Mouse (Mus musculus) monocyte, adult 5-6 weeks (primary cell): ENCODE results near the gene Kcnip1. TPM values are rescaled to one million over a fixed set of nuclear protein-coding genes. Genes with fewer than 3 reads are reported as not detected.

Experiments used
- ATAC-seq: fragments of 153-309, 156-312 bp; replicated peaks from 2 replicates; pipeline ENCODE4 v1.8.0; 2017; ENCODE audit warnings: mild to moderate bottlenecking; ENCODE audit not compliant: low TSS enrichment, insufficient number of reproducible peaks, severe bottlenecking, poor library complexity, low FRiP score
- total RNA-seq: library from RNA; stranded (forward); fragments of 200-1000, 200-491, 200-594 nt; gene quantifications from 3 replicates; pipeline ENCODE4 v1.2.3, GENCODE M21; 2017

The Kcnip1 gene
- total RNA-seq, 1 experiment from 2014 or later: not detected

DNA sequence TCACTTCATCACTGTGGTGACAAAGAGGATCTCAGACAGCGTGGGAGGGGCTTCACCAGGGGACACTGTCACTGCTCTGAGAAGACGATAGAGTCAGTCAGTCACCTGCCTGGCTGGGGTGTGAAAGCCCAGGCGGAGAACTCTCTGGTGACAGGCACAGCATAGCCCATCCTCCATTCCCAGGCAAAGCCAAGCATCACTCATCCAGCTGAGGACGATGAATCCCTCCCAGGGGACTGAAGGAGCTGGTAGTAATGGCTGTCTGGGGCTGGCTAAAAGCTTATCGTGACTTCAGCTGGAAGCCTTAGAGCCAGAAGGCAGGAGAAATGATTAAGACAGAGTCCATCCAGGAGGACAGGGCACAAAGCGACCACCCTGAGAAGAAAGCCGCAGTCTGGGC lies 182.8 kb downstream of the Kcnip1 start:
- ATAC-seq: no peak

DNA sequence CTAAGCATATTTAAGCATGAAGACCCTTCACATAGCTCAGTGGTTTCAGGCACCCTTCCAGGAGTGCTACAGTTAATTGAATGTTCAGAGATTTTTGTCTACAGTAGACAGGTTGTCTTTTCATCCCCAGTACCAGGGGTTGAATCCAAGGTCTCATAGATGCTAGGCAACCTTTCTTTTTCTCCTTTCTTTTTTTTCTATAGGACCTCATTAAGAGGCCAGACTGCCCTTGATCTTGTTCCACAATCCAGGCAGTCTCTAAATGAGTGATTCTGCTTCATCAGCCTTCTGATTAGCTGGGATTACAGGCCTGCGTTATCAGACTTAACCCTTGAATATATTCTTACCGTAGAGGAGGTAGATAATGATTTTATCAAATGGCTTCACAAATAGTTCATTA lies 189.9 kb downstream of the Kcnip1 start:
- no peak for ATAC-seq

DNA sequence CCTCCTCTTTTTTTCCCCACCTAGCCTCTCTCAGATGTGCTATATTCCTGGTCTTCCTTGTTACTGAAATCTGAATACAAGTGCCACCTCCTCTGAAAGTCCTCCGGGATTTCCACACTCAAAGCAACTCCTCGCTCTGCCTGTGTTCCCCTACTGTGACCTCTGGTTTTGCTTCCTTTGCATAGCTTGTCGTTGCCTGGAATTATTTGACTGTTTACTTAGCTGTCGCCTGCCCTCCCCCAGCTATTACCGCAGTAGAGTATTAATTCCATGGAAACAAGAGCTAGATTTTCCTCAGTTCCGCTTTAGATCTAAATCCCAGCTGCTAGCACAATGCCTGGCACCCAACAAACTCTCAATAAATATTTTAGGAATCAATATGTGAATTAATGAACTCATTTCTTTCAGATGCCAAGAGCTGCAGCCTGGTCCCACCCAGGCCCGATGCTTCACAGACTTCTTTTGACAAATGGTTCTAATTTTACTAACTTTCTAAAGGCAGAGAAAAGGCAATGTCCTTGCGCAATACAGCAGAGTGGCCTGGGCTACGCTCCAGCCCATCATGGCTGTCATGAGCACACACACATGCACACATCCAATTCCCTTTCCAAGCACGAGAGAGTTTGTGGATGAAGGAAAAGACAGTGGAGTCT lies 192.4 kb downstream of the Kcnip1 start:
- no peak for ATAC-seq

DNA sequence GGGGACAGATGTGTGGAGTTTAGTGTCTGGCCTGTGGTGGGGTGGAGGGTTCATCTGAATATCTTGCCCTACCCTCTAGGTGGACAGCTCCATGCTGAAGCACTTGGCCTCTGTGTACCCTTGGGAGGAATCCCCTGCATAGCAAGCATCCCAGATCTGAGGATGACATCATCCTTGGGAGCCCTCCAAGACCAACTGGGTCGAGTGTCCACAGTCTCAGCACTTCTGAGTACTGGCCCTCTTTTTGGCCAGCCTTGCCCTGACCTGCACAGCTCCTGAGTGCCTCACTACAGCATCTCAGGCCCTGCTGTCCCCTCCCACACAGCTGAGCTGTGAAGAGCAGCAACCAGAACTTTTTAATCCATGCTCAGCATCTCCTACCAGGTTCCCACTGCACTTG lies 193.0 kb downstream of the Kcnip1 start:
- ATAC-seq: no peak

DNA sequence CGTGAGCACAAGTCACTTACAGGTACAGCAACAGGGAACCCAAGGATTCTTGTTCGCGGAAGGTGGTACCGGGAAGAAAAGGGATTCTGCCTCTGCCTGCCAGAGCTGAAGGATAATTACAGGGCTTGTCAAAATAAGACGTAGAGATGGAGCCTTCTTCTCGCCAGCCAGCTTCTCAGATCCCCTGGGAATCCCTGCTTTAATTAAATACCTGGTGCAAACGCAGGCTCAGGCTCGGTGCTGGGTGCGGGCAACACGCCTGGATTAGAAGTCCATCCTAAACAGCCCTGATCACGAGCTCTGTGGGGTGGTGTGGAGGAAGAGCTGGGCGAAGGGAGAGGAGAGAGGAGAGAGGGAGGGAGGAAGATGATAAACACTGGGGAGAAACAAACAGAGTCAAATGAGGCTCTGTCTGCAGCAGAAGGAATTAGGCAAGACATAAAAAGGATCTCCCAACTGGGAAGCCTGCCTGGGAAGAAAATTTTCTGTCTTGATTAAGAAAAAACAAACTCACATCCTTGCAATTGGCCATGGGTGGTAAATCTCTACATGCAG lies 194.8 kb downstream of the Kcnip1 start:
- no peak for ATAC-seq

DNA sequence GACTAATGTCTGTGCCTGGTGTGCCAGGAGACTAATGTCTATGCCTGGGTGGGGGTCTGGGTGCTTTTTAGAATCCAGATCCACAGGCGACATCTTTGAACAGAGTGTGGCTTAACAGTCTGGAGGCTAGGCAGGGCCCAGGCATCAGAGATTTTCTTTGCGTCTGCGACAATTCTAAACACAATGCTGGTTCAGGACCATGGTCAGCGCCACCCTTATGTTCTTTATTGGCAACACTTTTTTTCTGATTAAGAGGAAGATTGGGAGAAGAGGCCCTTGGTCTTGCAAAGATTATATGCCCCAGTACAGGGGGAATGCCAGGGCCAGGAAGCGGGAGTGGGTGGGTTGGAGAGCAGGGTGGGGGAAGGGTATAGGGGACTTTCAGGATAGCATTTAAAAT lies 205.6 kb downstream of the Kcnip1 start:
- ATAC-seq: no peak

DNA sequence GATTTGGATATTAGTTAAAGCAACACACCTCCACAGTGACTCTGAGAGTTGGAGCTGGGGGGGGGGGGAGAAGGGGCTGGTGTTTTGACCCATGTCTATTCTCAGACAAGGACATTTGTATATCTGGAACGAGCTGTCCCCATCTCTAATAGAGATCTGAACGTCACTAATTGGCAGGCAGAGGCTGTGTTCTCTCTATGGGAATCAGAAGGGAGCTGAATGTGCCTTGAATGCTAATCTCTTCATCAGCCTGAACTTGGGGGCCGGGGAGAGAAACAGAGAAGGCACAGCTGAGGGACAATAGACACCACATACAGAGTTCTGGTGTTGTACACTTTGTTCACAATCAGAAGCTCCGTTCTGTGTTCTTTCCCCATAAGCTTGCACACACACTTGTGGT lies 206.4 kb downstream of the Kcnip1 start:
- ATAC-seq: no peak

DNA sequence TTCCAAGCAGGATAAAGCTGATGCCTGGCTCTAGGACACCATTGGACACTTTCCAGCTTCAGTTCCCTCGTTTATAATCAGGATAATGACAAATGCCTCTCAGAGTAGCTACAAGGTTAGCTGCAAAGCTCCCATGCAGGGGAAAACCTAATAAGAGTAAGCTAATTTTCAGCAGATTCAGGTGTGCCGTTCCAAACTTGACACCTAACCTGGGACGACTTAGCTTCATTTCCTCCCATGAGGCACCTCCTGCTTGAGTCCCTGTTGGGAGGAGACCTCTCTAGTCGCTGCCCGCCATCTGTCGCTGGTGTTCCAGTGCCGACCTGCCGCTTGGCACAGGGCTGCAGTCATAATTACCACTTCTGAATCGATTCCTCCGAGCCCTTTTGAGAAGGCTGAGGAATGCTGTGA lies 211.4 kb downstream of the Kcnip1 start:
- no peak for ATAC-seq

DNA sequence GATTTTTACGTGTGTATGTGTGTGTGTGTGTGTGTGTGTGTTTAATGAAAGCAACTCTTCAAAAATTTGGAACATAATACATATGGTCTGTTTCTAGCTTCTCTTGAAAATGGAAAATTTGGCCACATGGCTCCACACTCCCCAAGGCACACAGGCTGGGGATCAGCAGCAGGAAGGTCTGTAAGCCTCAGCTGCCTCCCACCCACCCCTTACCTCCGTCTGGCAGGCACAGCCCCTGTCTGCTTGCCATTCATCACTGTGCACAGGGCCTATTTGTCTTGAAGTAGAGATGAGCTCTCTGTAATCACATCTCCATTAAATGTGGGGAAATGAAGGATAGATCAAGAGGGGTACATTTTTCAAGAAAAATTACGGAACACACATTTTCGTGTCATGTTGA lies 212.7 kb downstream of the Kcnip1 start:
- ATAC-seq: no peak

DNA sequence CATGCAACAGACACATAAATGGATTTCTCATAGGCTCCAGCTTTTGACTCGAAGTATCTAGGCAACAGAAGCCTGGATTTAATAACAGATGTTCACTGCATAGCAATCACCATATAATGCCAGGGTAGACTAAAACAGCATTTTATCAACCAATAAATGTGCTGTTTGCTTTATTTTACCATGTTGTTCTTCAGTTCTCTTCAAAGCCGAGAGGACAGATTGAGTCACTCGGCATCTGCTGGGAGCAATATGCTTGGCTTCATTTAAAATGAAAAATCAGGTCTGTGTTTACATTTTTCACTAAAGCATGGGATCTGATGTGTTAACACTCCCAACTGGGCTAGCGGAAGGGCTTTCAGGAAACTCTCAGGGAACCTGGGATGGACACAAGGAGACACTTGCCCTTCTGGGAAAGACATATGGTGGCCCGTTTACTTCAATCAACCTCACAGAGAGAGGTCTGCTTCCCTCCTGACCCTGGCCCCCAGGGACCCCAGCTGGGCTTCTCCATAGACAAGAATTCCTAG lies 220.3 kb downstream of the Kcnip1 start:
- no peak for ATAC-seq

DNA sequence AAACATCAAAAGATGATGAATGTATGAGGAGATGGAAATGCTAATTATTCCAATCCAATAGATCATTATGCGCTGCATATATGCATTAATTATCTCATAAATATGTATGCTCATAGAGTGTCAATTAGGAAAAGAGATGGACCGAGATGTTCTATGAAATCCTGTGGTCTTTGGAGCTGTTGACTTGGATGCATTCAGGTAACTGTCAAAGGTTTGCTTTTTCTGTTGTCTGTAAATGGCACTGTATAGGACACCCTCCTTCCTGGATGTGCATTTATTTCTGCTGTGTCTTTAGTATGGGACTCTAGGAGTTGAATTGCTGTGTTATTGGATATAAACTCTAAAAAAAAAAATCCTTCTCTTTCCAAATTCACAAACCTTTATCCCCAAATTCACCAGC lies 220.9 kb downstream of the Kcnip1 start:
- ATAC-seq: no peak

DNA sequence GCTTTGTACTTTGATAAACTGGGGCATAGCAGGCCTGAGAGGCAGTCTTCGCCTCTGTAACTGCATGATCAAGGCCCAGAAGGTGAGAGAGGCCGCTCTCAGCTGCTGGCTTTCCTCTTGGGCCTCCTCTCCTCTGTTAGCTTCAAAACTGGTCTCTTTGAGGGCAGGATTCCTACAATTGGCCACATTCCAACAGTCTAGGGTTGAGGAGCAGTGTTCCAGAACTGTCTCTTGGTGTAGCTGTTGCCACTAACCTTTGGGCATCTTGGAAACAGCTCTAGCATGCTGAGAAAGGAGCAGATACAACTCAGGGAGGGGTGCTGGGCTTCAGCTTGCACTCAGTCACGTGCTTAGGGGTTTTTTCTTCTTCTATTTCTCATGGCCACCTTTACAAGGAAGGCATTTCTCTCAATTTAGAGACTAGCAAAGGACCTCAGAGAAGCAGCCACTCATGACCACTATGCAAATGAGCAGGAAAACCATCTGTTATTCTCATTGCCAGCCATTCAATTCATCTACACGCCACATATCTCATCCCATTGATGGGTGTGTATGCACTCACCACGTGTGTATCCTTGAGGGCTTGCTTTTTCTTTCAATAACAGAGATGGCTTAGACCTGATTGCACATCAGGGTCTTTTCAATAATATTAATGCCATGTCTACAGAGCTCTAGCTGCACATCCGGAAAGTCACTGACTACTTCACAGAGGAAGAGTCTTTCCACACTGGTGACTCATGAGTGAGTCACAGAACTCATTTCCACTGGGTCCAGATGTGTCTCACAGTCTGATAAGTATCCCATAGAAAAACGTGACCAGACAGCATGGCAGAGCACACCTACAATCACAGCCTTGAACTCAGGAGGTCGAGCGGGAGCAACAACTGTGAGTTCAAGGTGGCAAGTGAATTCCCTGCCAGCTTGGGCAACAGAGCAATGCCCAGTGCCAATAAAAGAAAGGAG lies 225.7 kb downstream of the Kcnip1 start:
- no peak for ATAC-seq

DNA sequence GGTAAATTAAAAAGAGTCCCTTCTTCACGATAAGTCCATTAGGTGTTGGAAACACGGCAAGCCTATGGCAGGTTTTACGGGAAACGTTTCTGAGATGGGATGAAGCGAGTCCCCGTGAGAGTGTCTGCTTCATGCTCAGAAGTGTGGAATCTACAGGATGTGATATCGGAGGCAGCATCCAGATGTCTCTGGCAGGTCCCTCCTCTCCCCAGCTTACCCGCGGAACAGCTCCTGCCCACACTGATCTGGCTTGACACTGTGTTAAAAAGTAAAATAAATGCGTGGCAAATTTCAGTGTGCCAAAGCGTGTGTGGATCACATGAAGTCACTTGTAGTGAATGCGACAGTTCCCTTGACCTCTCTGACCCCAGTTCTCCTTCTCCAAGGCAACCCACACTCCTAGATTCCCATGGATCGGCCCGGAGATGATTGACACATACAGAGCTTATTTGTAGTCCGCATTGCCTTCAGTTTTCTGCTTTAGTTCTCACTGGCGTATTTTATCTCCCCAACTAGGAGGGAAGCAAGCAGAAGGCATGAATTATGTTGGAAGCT lies 231.7 kb downstream of the Kcnip1 start:
- ATAC-seq: no peak

DNA sequence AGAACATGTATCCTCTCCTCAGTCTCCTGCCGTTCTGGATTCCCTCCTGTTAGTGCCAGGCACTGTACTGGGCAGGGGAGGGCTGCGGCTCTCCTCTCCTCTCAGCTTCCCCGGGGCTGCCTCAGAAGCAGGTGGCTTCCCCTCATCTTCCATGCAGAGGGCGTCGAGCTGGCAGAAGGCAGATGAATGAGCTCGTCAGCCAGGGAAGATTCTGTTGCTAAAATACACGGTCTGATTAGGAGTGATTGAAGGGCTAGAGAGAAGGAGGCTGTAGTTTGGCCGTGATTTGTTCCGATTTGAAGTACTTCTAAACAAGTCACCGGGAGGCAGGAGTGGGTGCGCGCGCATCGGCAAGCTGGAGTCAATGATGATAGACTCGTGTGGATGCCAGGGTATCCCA lies 236.3 kb downstream of the Kcnip1 start:
- no peak for ATAC-seq

DNA sequence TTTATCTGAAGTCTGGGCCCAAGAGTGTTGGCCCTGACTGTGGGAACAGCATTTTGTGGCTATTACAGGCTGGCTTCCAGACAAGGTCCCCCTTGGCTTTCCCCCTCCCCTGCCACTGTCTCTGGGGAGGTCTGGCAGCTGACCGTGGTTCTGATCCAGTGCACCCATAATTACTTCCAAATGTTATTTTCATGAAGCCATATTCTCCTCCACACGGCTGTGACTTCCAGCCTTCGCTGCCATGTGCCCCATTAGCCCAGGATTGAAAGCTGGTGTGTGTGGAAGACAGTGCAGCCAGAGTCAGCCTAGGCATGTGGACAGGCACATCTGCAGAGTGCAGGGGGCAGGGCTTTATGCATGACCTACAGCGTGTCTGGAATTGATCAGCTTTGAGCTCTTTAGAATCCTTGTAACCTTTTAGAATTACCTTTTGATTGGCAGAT lies 240.5 kb downstream of the Kcnip1 start:
- no peak for ATAC-seq

DNA sequence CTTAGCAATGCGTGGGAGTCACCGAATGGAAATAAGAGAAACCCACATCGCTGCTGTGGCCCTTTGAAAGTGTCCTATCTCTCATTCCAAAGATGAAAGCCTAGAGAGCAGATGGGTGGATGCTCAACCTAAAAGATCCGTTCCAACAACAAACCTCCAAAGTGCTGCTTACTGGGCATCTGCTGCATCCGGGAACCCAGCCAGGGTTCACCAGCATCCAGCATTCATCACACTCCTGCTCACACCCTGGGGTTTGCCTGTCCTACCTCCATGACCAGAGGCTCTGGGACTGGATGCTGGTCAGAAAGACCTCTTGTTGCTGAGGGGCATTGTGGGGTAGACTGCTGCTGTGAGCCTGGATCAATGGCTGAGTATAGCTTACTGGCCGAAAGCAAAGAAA lies 241.4 kb downstream of the Kcnip1 start:
- ATAC-seq: no peak

DNA sequence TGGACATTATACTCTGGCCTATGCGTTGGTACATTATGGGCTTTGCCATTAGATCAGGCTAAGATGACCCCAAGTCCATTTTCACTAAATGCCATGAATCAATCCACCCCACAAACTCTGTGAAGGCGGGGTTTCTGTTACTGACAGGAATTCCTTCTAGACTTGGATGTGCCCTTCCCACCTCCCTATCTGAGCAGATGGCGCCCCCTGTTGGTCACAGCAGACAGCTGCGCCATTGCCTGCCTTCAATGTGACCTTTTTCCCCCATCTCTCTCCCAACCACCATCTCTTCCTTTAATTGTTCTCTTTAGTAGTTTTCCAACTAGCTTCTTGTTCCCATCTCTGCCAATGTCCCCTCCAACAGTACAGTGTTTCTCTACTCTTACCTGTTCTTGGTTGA lies 243.0 kb downstream of the Kcnip1 start:
- no peak for ATAC-seq

DNA sequence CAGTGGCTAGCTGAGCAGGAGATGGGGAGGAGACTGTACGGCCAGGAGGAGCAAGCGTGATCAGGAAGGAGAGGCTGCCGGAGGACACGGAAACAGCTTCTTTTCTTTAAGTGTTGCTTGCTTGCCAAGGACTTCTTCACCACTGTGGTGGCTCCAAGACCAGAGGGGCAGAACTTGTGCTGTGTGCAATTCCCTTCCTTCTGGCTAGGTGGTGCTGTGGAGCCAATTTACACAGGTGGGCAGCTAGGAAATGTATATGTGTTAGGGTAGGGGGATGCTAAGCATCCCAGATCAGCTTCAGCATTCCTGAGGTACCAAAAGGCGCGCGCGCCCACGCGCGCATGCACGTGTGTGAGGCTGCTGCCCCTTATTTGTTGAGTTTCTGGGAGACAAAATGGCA lies 243.5 kb downstream of the Kcnip1 start:
- ATAC-seq: no peak

DNA sequence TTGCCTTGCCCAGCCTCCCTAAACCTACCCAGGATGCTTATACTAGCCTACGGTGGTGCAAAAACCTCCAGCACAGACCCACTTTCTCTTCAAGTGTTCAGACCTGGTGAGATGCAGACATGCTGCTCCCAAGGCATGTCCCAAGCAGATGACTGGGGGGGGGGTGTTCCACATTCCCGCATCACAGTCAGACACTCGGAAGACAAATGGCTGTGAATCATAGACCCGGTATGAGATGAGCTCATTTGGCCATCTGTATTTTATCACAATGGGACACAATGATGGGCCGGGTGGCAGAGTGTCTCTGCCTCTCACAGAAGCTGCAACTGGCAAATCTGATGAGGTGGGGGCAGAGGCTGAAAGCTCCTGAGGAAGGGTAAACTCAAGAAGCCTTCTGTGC lies 244.2 kb downstream of the Kcnip1 start:
- ATAC-seq: no peak
